Mouse (Mus musculus): ENCODE measurements around the gene Fbxw2.
"Not testable (repeated sequence)": the region's sequence is repeated elsewhere in the genome, so short reads cannot be mapped to it uniquely, and the experiment has no call there.

Fbxw2 gene

GRCm38 (mm10) chr2:34825827-34826459, at the start of gene Fbxw2:
Gene Fbxw2 (minus strand): TSS chr2:34826311.
- peak; percentile 88 for DNase-seq

GRCm38 (mm10) chr2:34874816-34875345, 48.8 kb upstream of the Fbxw2 start, which contains the start of gene Psmd5:
Gene Psmd5 (minus strand): TSS chr2:34874968.
- no peak for DNase-seq

- DNase-seq, result no peak
Measured at GRCm38 (mm10) chr2:34874271-34874670, 48.2 kb upstream of the Fbxw2 start, which contains the start of gene Cutal. Gene Cutal (plus strand): TSS chr2:34874396.

- peak; percentile 95 for DNase-seq
Measured at GRCm38 (mm10) chr2:34870520-34871474, 44.7 kb upstream of the Fbxw2 start.

GRCm38 (mm10) chr2:34869680-34870079, 43.6 kb upstream of the Fbxw2 start:
- DNase-seq, result no peak

- no peak for DNase-seq
Measured at GRCm38 (mm10) chr2:34857728-34858127, 31.6 kb upstream of the Fbxw2 start.

GRCm38 (mm10) chr2:34855265-34855664, 29.2 kb upstream of the Fbxw2 start:
- DNase-seq, result no peak

GRCm38 (mm10) chr2:34847702-34848101, 21.6 kb upstream of the Fbxw2 start:
- no peak for DNase-seq

GRCm38 (mm10) chr2:34843211-34843939, 17.3 kb upstream of the Fbxw2 start:
- no peak for DNase-seq

GRCm38 (mm10) chr2:34841706-34842105, 15.6 kb upstream of the Fbxw2 start:
- DNase-seq, result no peak

GRCm38 (mm10) chr2:34840143-34840542, 14.0 kb upstream of the Fbxw2 start:
- DNase-seq, result not testable (repeated sequence)

GRCm38 (mm10) chr2:34835669-34836068, 9.6 kb upstream of the Fbxw2 start:
- no peak for DNase-seq

- no peak for DNase-seq
Measured at GRCm38 (mm10) chr2:34833624-34834023, 7.5 kb upstream of the Fbxw2 start.

GRCm38 (mm10) chr2:34832766-34833457, 6.8 kb upstream of the Fbxw2 start, which contains the start of gene Gm34653:
Gene Gm34653 (plus strand): TSS chr2:34833007.
- DNase-seq, result not testable (repeated sequence)

- not testable (repeated sequence) for DNase-seq
Measured at GRCm38 (mm10) chr2:34830066-34830465, 4.0 kb upstream of the Fbxw2 start.

- DNase-seq, result no peak
Measured at GRCm38 (mm10) chr2:34828026-34828425, 1.9 kb upstream of the Fbxw2 start.

- no peak for DNase-seq
Measured at GRCm38 (mm10) chr2:34827591-34827990, 1.5 kb upstream of the Fbxw2 start.

GRCm38 (mm10) chr2:34826460-34827231, 535 bp upstream of the Fbxw2 start:
- no peak for DNase-seq

GRCm38 (mm10) chr2:34818492-34818891, 7.6 kb downstream of the Fbxw2 start:
- DNase-seq, result no peak

GRCm38 (mm10) chr2:34815893-34816292, 10.2 kb downstream of the Fbxw2 start:
- not testable (repeated sequence) for DNase-seq

GRCm38 (mm10) chr2:34812706-34813105, 13.4 kb downstream of the Fbxw2 start:
- DNase-seq, result no peak
